Mouse (Mus musculus): ENCODE results near the gene Lrpap1.

DNA sequence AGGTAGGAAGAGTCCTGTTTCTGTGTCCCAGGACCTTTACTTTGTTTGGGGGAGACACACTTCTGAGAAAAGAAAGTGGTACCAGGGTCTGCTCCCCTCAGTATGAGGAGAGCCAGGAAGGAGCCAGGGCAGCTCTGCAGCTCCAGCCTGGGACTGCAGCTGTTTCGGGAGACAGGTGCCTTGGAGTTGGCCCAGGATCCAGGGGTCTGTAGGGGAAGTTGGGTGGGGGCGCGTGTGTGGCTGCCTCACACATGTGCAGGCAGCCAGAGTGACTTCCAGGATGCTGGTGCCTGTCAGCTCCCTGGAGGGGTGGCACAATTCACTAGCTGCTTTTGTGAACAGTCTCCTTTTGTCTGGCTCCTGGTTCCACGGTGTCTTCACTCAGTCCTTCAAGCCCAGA, 48.0 kb downstream of the Lrpap1 start:
- TF ChIP-seq CTCF (IDR thresholded peaks at IDR 0.05; ENCODE audit: control insufficient read depth, insufficient read depth, insufficient replicate concordance, low read depth, low read length): no peak
- TF ChIP-seq POLR2A (IDR thresholded peaks at IDR 0.05; ENCODE audit: control insufficient read depth, low read depth, low read length): no peak

All from testis, adult 2 months (tissue).